Mouse (Mus musculus) c-Kit-positive CD71-negative TER-119-negative erythroid progenitor cells, embryonic 14.5 days (primary cell): ENCODE results near the gene Lpcat2.

Source experiments
- DNase-seq: peaks from one replicate; pipeline ENCODE4 v3.0.0-alpha.2; 2013; ENCODE audit warnings: low read depth

The Lpcat2 gene

DNA sequence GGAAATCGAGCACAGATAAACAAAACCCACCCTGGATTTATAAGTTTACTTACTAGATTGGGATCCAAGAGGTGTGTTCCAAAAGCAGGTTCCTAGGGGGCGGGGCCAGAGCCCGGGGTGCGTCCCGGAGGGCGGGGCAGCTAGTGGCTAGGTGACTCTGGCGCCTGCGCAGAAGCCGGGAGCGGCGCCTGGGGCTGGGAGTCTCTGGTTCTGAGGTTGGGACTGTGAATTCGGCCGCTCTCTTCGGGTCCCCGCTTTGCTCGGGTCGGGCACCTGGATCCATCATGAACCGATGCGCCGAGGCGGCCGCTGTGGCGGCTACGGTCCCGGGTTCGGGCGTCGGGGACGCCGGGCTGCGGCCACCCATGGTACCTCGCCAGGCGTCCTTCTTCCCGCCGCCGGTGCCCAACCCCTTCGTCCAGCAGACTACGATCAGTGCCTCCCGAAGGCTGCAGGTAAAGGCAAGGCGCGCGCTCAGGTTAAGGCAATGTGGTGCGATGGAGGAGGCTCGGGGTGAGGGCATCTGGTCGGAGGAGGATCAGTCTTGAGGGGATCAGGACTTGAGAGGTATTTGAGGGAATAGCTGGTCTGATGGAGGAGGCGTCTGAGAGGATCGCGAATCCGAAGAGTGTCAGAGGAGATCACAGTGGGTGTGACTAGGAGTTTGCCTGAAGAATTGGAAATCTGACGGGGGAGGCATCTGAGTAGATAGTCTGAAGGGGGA, at the start of gene Lpcat2:
Lpcat2 (plus strand) TSS at position 169 of the 724 bp plus-strand sequence.
- DNase-seq, result no peak

DNA sequence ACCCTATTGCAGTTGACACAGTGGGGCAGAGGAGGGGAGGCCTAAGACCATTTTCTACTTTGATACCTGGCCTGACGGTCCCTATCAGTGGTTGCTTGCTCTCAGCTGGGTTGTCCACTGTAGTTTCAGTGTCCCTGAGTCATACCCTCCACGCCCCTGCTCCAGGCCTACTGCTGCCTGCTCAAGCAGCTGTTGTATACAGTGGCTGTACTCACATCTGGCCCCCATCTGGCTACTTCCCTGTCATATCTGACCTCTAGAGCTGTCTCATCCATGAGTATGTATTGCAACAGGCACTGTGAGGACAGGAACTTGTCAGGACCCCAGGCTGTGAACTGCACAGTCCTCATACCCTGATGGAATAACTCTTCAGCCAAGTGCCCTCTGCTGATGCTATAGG, 42.4 kb upstream of the Lpcat2 start:
- DNase-seq, result no peak

DNA sequence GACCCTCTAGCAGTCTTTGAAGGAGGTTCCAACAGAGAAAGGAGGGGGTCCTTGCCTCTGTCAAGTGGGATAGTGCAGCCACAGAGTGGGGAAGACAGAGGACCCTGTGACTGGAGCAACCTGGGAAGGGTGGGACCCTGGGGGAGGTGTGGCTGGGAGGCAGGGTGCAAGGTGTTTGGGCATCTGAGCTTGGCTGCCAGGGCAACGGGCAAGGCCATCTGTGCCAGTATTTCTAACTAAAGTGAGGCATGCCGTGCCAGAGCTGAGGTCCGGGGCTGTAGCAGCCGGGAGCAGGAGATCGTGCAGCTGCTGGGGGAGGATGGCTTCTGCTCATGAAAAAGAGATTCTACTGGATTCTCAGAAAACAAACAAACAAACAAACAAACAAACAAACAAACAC, 39.5 kb upstream of the Lpcat2 start:
- DNase-seq, result no peak

DNA sequence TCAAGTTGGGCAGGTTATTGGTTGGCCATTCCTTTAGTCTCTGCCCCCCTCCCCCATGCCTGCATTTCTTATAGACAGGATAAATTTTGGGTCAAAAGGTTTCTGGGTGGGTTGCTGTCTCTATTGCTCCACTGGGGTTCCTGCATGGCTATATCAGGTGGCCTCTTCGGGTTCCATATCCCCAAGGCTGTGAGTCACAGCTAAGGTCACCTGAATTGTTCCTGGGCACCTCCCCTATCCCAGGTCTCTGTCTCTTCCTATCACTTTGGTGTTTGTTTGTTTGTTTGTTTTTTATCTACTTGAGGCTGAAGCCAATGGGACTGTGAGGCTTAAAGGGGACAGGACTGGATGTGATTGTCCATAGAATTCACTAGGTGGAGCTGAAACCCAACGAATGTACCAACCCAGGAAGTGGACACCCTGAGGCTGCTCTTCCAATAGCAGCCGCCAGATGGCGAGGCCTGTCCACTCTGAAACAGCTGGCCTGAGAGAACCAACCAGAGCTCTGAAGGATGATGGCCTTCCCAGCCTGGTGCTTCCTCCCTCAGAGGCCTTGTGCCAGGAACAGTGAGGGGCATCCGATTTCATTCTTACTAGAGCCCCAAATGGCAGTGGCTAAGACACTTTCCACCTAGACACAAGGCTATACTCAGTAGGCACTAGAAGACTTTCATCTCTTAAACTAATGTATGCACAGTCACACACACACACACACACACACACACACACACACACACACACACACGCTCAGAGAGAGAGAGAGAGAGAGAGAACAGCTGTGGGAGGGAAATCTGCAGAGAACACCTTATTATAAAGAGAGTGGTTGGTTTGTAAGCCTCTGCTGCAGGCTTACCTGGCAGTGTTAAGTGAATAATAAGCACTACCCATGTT, 37.0 kb upstream of the Lpcat2 start:
- DNase-seq, result peak; percentile 74

DNA sequence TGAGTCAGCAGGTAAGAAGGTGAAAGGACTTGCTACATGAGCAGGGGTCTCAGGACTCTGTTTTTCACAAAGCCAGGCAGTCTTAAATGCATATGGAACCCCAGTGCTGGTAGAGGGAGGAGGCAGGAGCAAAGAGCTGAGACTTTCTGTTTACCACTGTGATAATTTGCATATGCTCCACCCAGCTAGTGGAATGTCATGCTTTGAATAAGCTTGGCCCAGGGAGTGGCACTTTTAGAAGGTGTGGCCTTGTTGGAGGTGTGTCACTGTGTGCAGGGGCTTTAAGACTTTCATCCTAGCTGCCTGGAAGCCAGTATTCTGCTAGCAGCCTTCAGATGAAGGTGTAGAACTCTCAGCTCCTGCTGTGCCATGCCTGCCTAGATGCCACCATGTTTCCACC, 34.0 kb upstream of the Lpcat2 start:
- no peak for DNase-seq

DNA sequence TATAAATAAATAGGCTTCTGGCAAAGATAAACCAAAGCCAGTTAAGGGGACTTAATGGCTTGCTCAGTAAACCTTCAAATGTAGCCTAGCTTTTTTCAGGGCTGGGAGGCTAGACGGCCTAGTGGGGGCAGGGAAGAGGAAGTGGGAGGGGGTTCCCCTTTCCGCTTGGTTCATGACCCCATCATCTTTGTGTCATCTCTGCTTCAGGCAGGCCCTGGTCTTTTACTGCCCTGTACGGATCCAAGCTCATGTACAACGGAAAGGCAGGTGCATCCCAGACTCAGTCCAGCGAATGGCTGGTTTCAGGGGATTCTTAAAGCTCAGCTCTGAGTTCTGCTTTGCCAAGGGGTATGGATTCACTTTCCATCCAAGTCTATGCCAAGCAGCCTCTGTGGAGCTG, 32.8 kb upstream of the Lpcat2 start:
- DNase-seq, result peak; percentile 12

GRCm38 (mm10) chr8:92825991-92826390, 29.1 kb upstream of the Lpcat2 start:
- no peak for DNase-seq

DNA sequence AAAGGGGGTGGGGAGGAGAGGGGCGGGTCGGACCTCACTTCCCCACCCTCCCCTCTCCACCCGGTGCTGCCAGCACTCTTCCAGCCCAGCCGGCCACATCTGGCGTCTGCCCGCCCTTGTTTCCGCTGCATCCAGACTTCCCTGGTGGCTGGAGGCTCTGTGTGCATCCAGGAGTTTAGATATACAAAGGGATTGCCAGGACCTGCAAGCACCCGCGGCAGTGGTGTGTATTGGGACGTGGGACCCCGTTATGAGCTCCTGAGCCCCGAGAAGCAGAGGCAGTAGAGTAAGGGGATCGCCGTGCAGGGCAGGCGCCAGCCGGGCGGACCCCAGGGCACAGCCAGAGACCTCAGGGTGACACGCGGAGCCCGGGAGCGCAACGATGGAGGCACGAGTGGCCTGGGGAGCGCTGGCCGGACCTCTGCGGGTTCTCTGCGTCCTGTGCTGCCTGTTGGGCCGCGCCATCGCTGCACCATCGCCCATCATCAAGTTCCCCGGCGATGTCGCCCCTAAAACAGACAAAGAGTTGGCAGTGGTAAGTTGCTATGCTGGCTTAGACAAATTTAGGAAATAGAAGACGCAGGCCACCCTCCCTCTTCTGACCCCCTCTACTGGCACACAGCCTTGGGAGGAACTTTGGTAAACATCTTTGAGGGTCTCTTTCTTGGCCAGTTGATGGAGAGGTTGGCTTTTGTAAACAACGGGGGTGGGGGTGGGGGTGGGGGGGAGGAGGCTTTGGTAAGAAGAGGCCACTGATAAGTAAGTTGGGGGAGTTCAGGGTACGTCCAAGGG, 27.7 kb upstream of the Lpcat2 start, which contains the start of gene Mmp2:
Mmp2 (plus strand) TSS at position 49 of the 792 bp plus-strand sequence.
- DNase-seq, result no peak

GRCm38 (mm10) chr8:92828251-92828743, 26.8 kb upstream of the Lpcat2 start:
- no peak for DNase-seq

DNA sequence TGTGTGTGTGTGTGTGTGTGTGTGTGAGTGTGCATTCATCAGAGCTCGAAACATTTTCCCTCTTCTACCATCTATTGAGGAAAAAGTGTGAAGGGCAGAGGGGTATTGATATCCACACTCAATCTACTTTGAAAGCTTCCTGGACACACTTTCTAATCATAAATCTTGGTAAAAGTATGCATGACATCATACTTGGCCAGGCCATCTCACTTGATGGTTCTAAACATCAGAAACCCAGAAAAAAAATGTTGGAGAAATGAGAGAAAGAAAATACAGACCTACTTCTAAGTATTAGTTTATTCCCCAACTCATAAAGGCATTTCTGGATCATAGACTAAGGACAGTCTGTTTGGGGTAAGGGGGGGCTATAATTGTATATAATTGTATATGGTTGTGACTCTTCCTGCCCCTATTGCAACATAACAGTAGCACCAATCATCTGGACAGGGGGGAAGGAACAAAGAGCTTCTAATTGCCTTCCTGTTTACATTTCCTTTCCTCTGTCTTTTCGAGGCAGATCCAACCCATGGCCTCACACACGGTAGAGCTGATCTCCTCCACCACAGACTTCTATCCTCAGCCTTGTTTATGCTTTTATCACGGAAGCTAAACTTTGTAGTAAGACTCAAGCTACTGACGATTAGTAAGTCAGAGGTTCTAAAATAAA, 20.9 kb upstream of the Lpcat2 start:
- no peak for DNase-seq

GRCm38 (mm10) chr8:92834786-92835500, 20.2 kb upstream of the Lpcat2 start:
- DNase-seq, result no peak

- DNase-seq, result no peak
These were observed 19.2 kb upstream of the Lpcat2 start for GRCm38 (mm10) chr8:92835901-92836300.

DNA sequence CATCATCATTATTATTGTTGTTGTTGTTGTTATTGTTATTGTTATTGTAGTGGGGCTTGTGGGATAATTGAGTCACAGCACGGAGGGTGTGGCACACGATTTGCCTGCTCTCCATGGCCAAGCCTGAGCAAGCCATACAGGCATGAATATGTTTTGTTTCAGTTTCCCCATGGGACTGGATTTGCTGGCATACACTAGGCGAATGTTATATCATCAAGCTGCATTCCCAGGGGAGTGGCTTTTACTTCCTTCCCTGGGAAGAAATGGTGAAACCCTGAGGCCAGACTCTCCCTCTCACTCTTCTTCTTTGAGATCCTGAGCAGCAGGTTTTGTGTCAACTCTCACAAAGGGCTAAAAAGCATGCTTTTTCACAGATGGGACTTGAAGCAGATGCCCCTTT, 16.5 kb upstream of the Lpcat2 start:
- DNase-seq, result no peak

GRCm38 (mm10) chr8:92839161-92839560, 16.0 kb upstream of the Lpcat2 start:
- no peak for DNase-seq

DNA sequence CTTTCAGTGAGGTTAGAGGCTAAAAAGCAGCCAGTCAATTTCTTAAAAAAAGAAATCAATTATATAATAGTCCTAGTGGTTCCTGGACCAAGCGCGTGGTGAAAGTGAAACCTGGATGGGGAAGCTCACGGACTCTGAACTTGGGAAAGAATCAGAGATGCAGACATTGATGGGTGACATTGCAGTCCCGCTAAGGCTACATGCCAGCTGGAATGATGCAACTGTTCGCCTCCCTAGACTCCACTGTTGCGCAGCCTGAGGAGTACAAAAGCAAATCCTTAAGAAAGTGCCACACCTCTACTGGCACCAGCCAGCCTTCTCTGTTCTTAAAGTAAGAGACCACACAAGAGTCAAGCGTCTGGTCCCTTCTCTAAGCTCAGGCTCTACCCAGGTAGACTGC, 15.3 kb upstream of the Lpcat2 start:
- no peak for DNase-seq

- DNase-seq, result no peak
These were observed 8.5 kb upstream of the Lpcat2 start for GRCm38 (mm10) chr8:92846684-92847083.

DNA sequence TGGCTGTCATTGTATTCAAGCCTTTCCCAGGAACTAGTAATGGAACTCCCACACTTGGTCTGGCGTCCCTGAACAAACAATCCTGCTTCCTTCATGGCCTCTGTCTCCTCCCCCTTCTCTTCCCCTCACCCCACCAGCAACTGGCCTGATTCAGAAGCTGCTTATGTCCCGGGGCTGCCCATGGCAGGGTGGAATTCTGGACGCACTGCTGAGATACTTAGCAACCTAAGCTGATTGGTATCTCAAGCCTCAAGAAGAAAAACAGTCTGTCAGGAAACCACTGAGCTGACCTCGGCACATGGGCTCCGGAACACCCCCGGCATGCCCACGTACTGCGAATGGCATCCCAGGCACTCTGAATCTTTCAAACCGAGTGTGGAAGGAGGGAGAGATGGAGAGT, 7.8 kb upstream of the Lpcat2 start:
- no peak for DNase-seq

DNA sequence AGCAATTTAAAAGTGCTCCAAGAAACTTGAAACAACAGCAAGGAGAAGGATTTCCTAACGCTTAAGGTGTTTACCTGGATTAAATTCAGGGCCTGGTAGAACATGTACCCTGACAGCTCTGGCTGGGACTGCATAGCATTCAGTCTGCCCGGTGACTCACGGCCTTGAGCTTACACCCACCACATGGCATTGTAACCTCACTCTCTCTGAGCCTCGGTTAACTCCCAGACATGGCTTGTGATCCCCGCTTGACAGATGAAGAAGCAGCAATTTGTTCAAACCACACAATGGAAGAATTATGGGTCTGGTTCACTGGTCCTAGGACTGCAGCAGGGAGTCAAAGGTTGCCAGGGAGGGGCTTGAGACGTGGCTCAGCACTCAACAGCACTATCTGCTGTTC, 5.9 kb upstream of the Lpcat2 start:
- DNase-seq, result no peak

DNA sequence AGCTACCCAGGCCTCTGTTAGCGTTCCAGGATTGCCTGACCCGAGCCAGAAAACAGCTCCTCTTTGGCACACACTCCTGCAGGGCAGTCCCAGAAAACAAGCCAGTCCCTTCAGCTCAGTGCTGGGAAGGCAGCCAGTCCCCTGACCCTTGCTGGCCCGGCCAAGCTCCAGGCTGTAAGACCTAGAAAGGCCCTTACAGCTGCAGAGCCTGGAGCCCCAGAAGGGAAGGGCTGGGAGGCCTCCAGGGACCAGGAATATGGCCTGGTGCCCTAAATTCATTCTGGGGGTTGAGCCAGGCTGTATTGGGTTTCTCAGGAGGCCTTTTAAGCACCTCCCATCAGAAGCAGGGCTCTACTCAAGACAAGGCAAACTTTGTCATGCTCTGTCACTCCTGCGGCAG, 4.9 kb upstream of the Lpcat2 start:
- DNase-seq, result no peak

GRCm38 (mm10) chr8:92851381-92851780, 3.8 kb upstream of the Lpcat2 start:
- no peak for DNase-seq
